Mouse (Mus musculus): ENCODE data around the gene Patz1.
A peak's percentile ranks its signal among the peaks of the same experiment; 100 is the strongest.

Patz1 gene

GRCm38 (mm10) chr11:3288521-3289301, at the start of gene Patz1:
TSS of gene Patz1 (plus strand) at chr11:3288874.
- DNase-seq (ENCODE audit: low read depth, low spot score): peak; percentile 65

- DNase-seq (ENCODE audit: low read depth, low spot score): no peak
Measured at GRCm38 (mm10) chr11:3242395-3242794, 46.3 kb upstream of the Patz1 start.

GRCm38 (mm10) chr11:3243771-3244170, 44.9 kb upstream of the Patz1 start:
- no peak for DNase-seq (ENCODE audit: low read depth, low spot score)

GRCm38 (mm10) chr11:3247387-3247786, 41.3 kb upstream of the Patz1 start:
- no peak for DNase-seq (ENCODE audit: low read depth, low spot score)

- DNase-seq (ENCODE audit: low read depth, low spot score): no peak
Measured at GRCm38 (mm10) chr11:3259537-3259936, 29.1 kb upstream of the Patz1 start.

- DNase-seq (ENCODE audit: low read depth, low spot score): peak; percentile 75
Measured at GRCm38 (mm10) chr11:3265291-3266078, 23.2 kb upstream of the Patz1 start.

- DNase-seq (ENCODE audit: low read depth, low spot score): peak; percentile 99
Measured at GRCm38 (mm10) chr11:3266079-3266685, 22.5 kb upstream of the Patz1 start, which contains the start of gene Drg1. TSS of gene Drg1 (minus strand) at chr11:3266415.

- DNase-seq (ENCODE audit: low read depth, low spot score): no peak
Measured at GRCm38 (mm10) chr11:3267133-3267532, 21.5 kb upstream of the Patz1 start.

- no peak for DNase-seq (ENCODE audit: low read depth, low spot score)
Measured at GRCm38 (mm10) chr11:3269241-3269640, 19.4 kb upstream of the Patz1 start.

GRCm38 (mm10) chr11:3278351-3278750, 10.3 kb upstream of the Patz1 start:
- DNase-seq (ENCODE audit: low read depth, low spot score): no peak

GRCm38 (mm10) chr11:3279729-3280128, 8.9 kb upstream of the Patz1 start:
- no peak for DNase-seq (ENCODE audit: low read depth, low spot score)

GRCm38 (mm10) chr11:3282887-3283286, 5.8 kb upstream of the Patz1 start:
- DNase-seq (ENCODE audit: low read depth, low spot score): no peak

- no peak for DNase-seq (ENCODE audit: low read depth, low spot score)
Measured at GRCm38 (mm10) chr11:3283645-3284044, 5.0 kb upstream of the Patz1 start.

GRCm38 (mm10) chr11:3285940-3286339, 2.7 kb upstream of the Patz1 start:
- DNase-seq (ENCODE audit: low read depth, low spot score): no peak

- peak; percentile 24 for DNase-seq (ENCODE audit: low read depth, low spot score)
Measured at GRCm38 (mm10) chr11:3287131-3287530, 1.5 kb upstream of the Patz1 start.

GRCm38 (mm10) chr11:3287921-3288320, 753 bp upstream of the Patz1 start:
- DNase-seq (ENCODE audit: low read depth, low spot score): no peak

- peak; percentile 94 for DNase-seq (ENCODE audit: low read depth, low spot score)
Measured at GRCm38 (mm10) chr11:3289302-3289802, 678 bp downstream of the Patz1 start.

- peak; percentile 93 for DNase-seq (ENCODE audit: low read depth, low spot score)
Measured at GRCm38 (mm10) chr11:3289803-3290639, 1.3 kb downstream of the Patz1 start.

- DNase-seq (ENCODE audit: low read depth, low spot score): peak; percentile 34
Measured at GRCm38 (mm10) chr11:3290640-3291310, 2.1 kb downstream of the Patz1 start.

GRCm38 (mm10) chr11:3291311-3292061, 2.8 kb downstream of the Patz1 start:
- peak; percentile 28 for DNase-seq (ENCODE audit: low read depth, low spot score)
